Mouse (Mus musculus) heart, embryonic 13.5 days (tissue): ENCODE results near the gene Cep97. TPM values are rescaled to one million over a fixed set of nuclear protein-coding genes. Genes with fewer than 3 reads are reported as not detected.
"Not testable (repeated sequence)": the region's sequence is repeated elsewhere in the genome, so short reads cannot be mapped to it uniquely, and the experiment has no call there.

Source experiments
- ATAC-seq: fragments of 200-750 bp; cut with Nextera tagmentation; 2 replicates; pipeline ENCODE4 v1.8.0; 2017; ENCODE audit warnings: moderate TSS enrichment; ENCODE audit not compliant: insufficient number of reproducible peaks, low FRiP score, low TSS enrichment; ENCODE audit errors: extremely low read depth
- H3K27ac ChIP-seq: fragments of 300-500 bp; sonication (generic); replicated peaks from 2 replicates; pipeline ENCODE4 v1.5.1; 2015; ENCODE audit warnings: moderate library complexity, mild to moderate bottlenecking, inconsistent platforms
- H3K27me3 ChIP-seq: fragments of 300-500 bp; sonication (generic); replicated peaks from 2 replicates; pipeline ENCODE4 v1.6.1; 2015; ENCODE audit warnings: mild to moderate bottlenecking, inconsistent platforms
- H3K36me3 ChIP-seq: fragments of 300-500 bp; sonication (generic); 2 replicates; pipeline ENCODE4 v1.6.1; 2015; ENCODE audit warnings: mild to moderate bottlenecking, inconsistent platforms
- H3K4me1 ChIP-seq: fragments of 300-500 bp; sonication (generic); 2 replicates; pipeline ENCODE4 v1.6.1; 2015; ENCODE audit warnings: inconsistent platforms
- H3K4me2 ChIP-seq: fragments of 300-500 bp; sonication (generic); 2 replicates; pipeline ENCODE4 v1.6.1; 2015; ENCODE audit warnings: inconsistent platforms, mild to moderate bottlenecking, moderate library complexity
- H3K4me3 ChIP-seq: fragments of 300-500 bp; sonication (generic); 2 replicates; pipeline ENCODE4 v1.5.1; 2015; ENCODE audit warnings: moderate library complexity, mild to moderate bottlenecking, inconsistent platforms
- H3K9ac ChIP-seq: fragments of 300-500 bp; sonication (generic); 2 replicates; pipeline ENCODE4 v1.6.1; 2015; ENCODE audit warnings: inconsistent platforms, mild to moderate bottlenecking, moderate library complexity
- H3K9me3 ChIP-seq: fragments of 300-500 bp; sonication (generic); 2 replicates; pipeline ENCODE4 v1.6.1; 2016; ENCODE audit warnings: inconsistent platforms
- WGBS: fragments of 180-500 bp; shearing (Covaris S2); methylation state at CpG from one replicate; pipeline ENCODE4 v1.1.7; 2015; ENCODE audit warnings: mixed read lengths; 5-methylcytosine and 5-hydroxymethylcytosine counted together
- polyA plus RNA-seq: library from polyadenylated mRNA; unstranded; fragments of >200 nt; fragmentation: Nextera tagmentation; extraction: Ambion mirVana; gene quantifications from 2 replicates; pipeline ENCODE4 v1.2.1, GENCODE M21; 2015

The Cep97 gene
- polyA plus RNA-seq, 1 experiment from 2014 or later: 7.5 TPM

GRCm38 (mm10) chr16:55887814-55888583, 46.7 kb downstream of the Cep97 start:
- no peak overlapping the region for H3K4me3 ChIP-seq
- H3K9ac ChIP-seq: no peak overlapping the region
- H3K36me3 ChIP-seq: peaks cover 9% of the 10 kb centered on the region
- H3K9me3 ChIP-seq: no peaks in the 10 kb centered on the region
- H3K27me3 ChIP-seq: no peaks in the 10 kb centered on the region
- H3K4me2 ChIP-seq: no peak overlapping the region
- H3K27ac ChIP-seq: no peak overlapping the region
- 51% methylated on average over 7 of the region's 7 CpGs for WGBS
- peaks cover 8% of the 10 kb centered on the region; the same call in 1 of the 2 replicates for H3K4me1 ChIP-seq
- ATAC-seq: no peak

- Histone ChIP-seq H3K9me3 (no peaks in the 10 kb centered on the region), H3K4me2 (no peak overlapping the region), H3K36me3 (peaks cover 5% of the 10 kb centered on the region; the same call in 1 of the 2 replicates), H3K27ac (no peak overlapping the region), H3K4me3 (no peak overlapping the region), H3K27me3 (no peaks in the 10 kb centered on the region), H3K4me1 (0 out of 2 replicates have a peak, but pooled peaks cover 5% of the 10 kb centered on the region), H3K9ac (no peak overlapping the region)
- 81% methylated on average over 11 of the region's 11 CpGs for WGBS
- ATAC-seq: no peak
These were observed 50.4 kb downstream of the Cep97 start for GRCm38 (mm10) chr16:55884246-55884645.

- Histone ChIP-seq H3K36me3 (no peaks in the 10 kb centered on the region), H3K9ac (no peak overlapping the region), H3K4me1 (peaks cover 14% of the 10 kb centered on the region), H3K4me3 (no peak overlapping the region), H3K27me3 (no peaks in the 10 kb centered on the region), H3K9me3 (no peaks in the 10 kb centered on the region), H3K4me2 (no peak overlapping the region), H3K27ac (peak overlapping the region; percentile 25; the same call in 1 of the 2 replicates)
- no peak; the same call in 1 of the 2 replicates for ATAC-seq
- 31% methylated on average over 6 of the region's 6 CpGs for WGBS
These were observed 58.6 kb downstream of the Cep97 start for GRCm38 (mm10) chr16:55876025-55876424.

GRCm38 (mm10) chr16:55863832-55864231, 70.8 kb downstream of the Cep97 start:
- Histone ChIP-seq H3K36me3 (peaks cover 11% of the 10 kb centered on the region; the same call in 1 of the 2 replicates), H3K9me3 (no peaks in the 10 kb centered on the region), H3K9ac (no peak overlapping the region), H3K4me2 (no peak overlapping the region), H3K27me3 (no peaks in the 10 kb centered on the region), H3K27ac (no peak overlapping the region), H3K4me1 (no peaks in the 10 kb centered on the region), H3K4me3 (no peak overlapping the region)
- WGBS: 60% methylated on average over 4 of the region's 4 CpGs
- no peak for ATAC-seq

- H3K27me3 ChIP-seq: no peaks in the 10 kb centered on the region
- no peak overlapping the region for H3K9ac ChIP-seq
- H3K9me3 ChIP-seq: no peaks in the 10 kb centered on the region
- no peak overlapping the region for H3K27ac ChIP-seq
- no peak overlapping the region for H3K4me3 ChIP-seq
- no peak for ATAC-seq
- peaks cover 11% of the 10 kb centered on the region; the same call in 1 of the 2 replicates for H3K36me3 ChIP-seq
- 24% methylated on average over 7 of the region's 7 CpGs for WGBS
- no peak overlapping the region for H3K4me2 ChIP-seq
- no peaks in the 10 kb centered on the region for H3K4me1 ChIP-seq
These were observed 71.4 kb downstream of the Cep97 start for GRCm38 (mm10) chr16:55863149-55863815.

- Histone ChIP-seq H3K27me3 (no peaks in the 10 kb centered on the region), H3K27ac (no peak overlapping the region), H3K4me2 (no peak overlapping the region), H3K4me3 (no peak overlapping the region), H3K4me1 (no peaks in the 10 kb centered on the region), H3K9me3 (peaks cover 5% of the 10 kb centered on the region; the same call in 1 of the 2 replicates), H3K36me3 (peaks cover 14% of the 10 kb centered on the region), H3K9ac (no peak overlapping the region)
- ATAC-seq: no peak
- 73% methylated on average over 3 of the region's 3 CpGs for WGBS
These were observed 73.6 kb downstream of the Cep97 start for GRCm38 (mm10) chr16:55861104-55861503.

GRCm38 (mm10) chr16:55859421-55859820, 75.2 kb downstream of the Cep97 start:
- not testable (repeated sequence) for H3K27me3 ChIP-seq, H3K36me3 ChIP-seq, H3K4me3 ChIP-seq, H3K9me3 ChIP-seq, H3K4me2 ChIP-seq, H3K4me1 ChIP-seq, H3K27ac ChIP-seq, ATAC-seq, H3K9ac ChIP-seq
- WGBS: 82% methylated on average over 4 of the region's 4 CpGs

GRCm38 (mm10) chr16:55858465-55858864, 76.2 kb downstream of the Cep97 start:
- Histone ChIP-seq H3K4me1 (no peaks in the 10 kb centered on the region), H3K36me3 (peaks cover 8% of the 10 kb centered on the region), H3K9me3 (peaks cover 5% of the 10 kb centered on the region; the same call in 1 of the 2 replicates), H3K27ac (no peak overlapping the region), H3K27me3 (no peaks in the 10 kb centered on the region), H3K4me2 (no peak overlapping the region), H3K4me3 (no peak overlapping the region), H3K9ac (no peak overlapping the region)
- no peak for ATAC-seq
- 64% methylated on average over 6 of the region's 6 CpGs for WGBS

- ATAC-seq: no peak
- no peaks in the 10 kb centered on the region for H3K4me1 ChIP-seq
- 52% methylated on average over 19 of the region's 19 CpGs for WGBS
- H3K27me3 ChIP-seq: no peaks in the 10 kb centered on the region
- H3K27ac ChIP-seq: no peak overlapping the region
- H3K36me3 ChIP-seq: peaks cover 8% of the 10 kb centered on the region
- no peak overlapping the region for H3K9ac ChIP-seq
- no peak overlapping the region for H3K4me3 ChIP-seq
- peaks cover 5% of the 10 kb centered on the region; the same call in 1 of the 2 replicates for H3K9me3 ChIP-seq
- no peak overlapping the region for H3K4me2 ChIP-seq
These were observed 81.5 kb downstream of the Cep97 start for GRCm38 (mm10) chr16:55852943-55853727.

- Histone ChIP-seq H3K4me1 (no peaks in the 10 kb centered on the region), H3K9ac (no peak overlapping the region), H3K9me3 (peaks cover 5% of the 10 kb centered on the region; the same call in 1 of the 2 replicates), H3K27ac (no peak overlapping the region), H3K4me2 (no peak overlapping the region), H3K4me3 (no peak overlapping the region), H3K27me3 (no peaks in the 10 kb centered on the region), H3K36me3 (peaks cover 8% of the 10 kb centered on the region)
- 67% methylated on average over 4 of the region's 4 CpGs for WGBS
- no peak for ATAC-seq
These were observed 82.1 kb downstream of the Cep97 start for GRCm38 (mm10) chr16:55852515-55852914.

- H3K4me3 ChIP-seq: no peak overlapping the region
- no peaks in the 10 kb centered on the region for H3K4me1 ChIP-seq
- H3K27me3 ChIP-seq: no peaks in the 10 kb centered on the region
- WGBS: 86% methylated on average over 3 of the region's 3 CpGs
- H3K9me3 ChIP-seq: no peaks in the 10 kb centered on the region
- ATAC-seq: no peak
- H3K4me2 ChIP-seq: no peak overlapping the region
- no peak overlapping the region for H3K9ac ChIP-seq
- H3K36me3 ChIP-seq: 0 out of 2 replicates have a peak, but pooled peaks cover 3% of the 10 kb centered on the region
- H3K27ac ChIP-seq: no peak overlapping the region
These were observed 84.2 kb downstream of the Cep97 start for GRCm38 (mm10) chr16:55850485-55850884.
